In genomic region chr2:135929021-135929720, GRCm38 (mm10) we compare ENCODE assay signal across 18 mouse cellular contexts.
DNase-seq lines count a peak whose midpoint lies in the region; ATAC-seq and TF ChIP-seq lines count a peak whose summit lies in the region.
"Had no signal": no experiment of that assay in that cellular context is flagged by ENCODE, and none has a peak within 500 bp of the region (broad histone marks: within the 10 kb centered on the region; RNA-seq: fewer than 3 reads in every experiment).

No protein-coding gene starts in this region.

- 0 out of 2 replicates have a peak, but pooled peaks have one; percentile 17 for ATAC-seq in forebrain, embryonic 13.5 days
- no peak for ATAC-seq in lung, postnatal 0 days

- no peaks in the 10 kb centered on the region for H3K27me3 ChIP-seq in forebrain, embryonic 13.5 days
- no peaks in the 10 kb centered on the region for H3K27me3 ChIP-seq in forebrain, embryonic 10.5 days (ENCODE audit: poor library complexity, severe bottlenecking)
- H3K27me3 ChIP-seq in lung, postnatal 0 days (replicated peaks; ENCODE audit: insufficient read depth, low read length), result no peaks in the 10 kb centered on the region
- H3K27me3 ChIP-seq: CH12.LX; embryonic facial prominence, embryonic 13.5 days had no signal

- peaks cover 13% of the 10 kb centered on the region for H3K4me1 ChIP-seq in forebrain, embryonic 13.5 days
- H3K4me1 ChIP-seq in forebrain, embryonic 10.5 days, result peaks cover 17% of the 10 kb centered on the region
- H3K4me1 ChIP-seq in lung, postnatal 0 days (ENCODE audit: insufficient read depth, low read depth, low read length), result no peaks in the 10 kb centered on the region
- H3K4me1 ChIP-seq: embryonic facial prominence, embryonic 13.5 days had no signal

- no peak for DNase-seq in forebrain, embryonic 10.5 days (ENCODE audit: extremely low spot score, low spot score)
- peak; percentile 15 to 49 for DNase-seq in layer of hippocampus, postnatal 14 days (ENCODE audit: low spot score in 2 of 2)
- DNase-seq in layer of hippocampus, postnatal 25 days (ENCODE audit: extremely low spot score in 1 of 2, low spot score in 1 of 2), result no peak
- DNase-seq in cerebellum, adult 18-20 months, result peak; percentile 75 to 83
- peak; percentile 8 to 23 for DNase-seq in layer of hippocampus, postnatal 36 days
- no peak for DNase-seq in lung, postnatal 0 days (ENCODE audit: low spot score)
- DNase-seq in lung, postnatal 10 days, result no peak
- DNase-seq: gastrocnemius, postnatal 25 days; kidney, adult 8-10 months; kidney, postnatal 36 days; liver; lung, adult 2 months; midbrain, embryonic 14.5 days; right cerebral cortex, postnatal 25 days had no signal

- TF ChIP-seq EP300 in lung, postnatal 0 days (IDR thresholded peaks at IDR 0.05), result no peak

- H3K4me2 ChIP-seq in forebrain, embryonic 13.5 days, result no peak overlapping the region
- no peak overlapping the region for H3K4me2 ChIP-seq in lung, postnatal 0 days (replicated peaks; ENCODE audit: low read depth, low read length)
- H3K4me2 ChIP-seq: embryonic facial prominence, embryonic 13.5 days; heart, embryonic 11.5 days had no signal

- H3K4me3 ChIP-seq in forebrain, embryonic 13.5 days, result no peak overlapping the region
- no peak overlapping the region for H3K4me3 ChIP-seq in forebrain, embryonic 10.5 days
- no peak overlapping the region for H3K4me3 ChIP-seq in lung, postnatal 0 days (ENCODE audit: low read depth, low read length)
- H3K4me3 ChIP-seq: embryonic facial prominence, embryonic 13.5 days had no signal

- no peak for TF ChIP-seq CTCF in lung, postnatal 0 days (IDR thresholded peaks at IDR 0.05)

- H3K36me3 ChIP-seq in forebrain, embryonic 13.5 days (ENCODE audit: poor library complexity, severe bottlenecking), result peaks cover 3% of the 10 kb centered on the region; the same call in 1 of the 2 replicates
- peaks cover 14% of the 10 kb centered on the region for H3K36me3 ChIP-seq in forebrain, embryonic 10.5 days (replicated peaks)
- peaks cover 5% of the 10 kb centered on the region; the same call in 1 of the 2 replicates for H3K36me3 ChIP-seq in lung, postnatal 0 days (ENCODE audit: insufficient read depth, low read length)
- H3K36me3 ChIP-seq: embryonic facial prominence, embryonic 13.5 days had no signal

- 69% methylated on average over 9 of the region's 9 CpGs for WGBS in forebrain, embryonic 13.5 days
- WGBS in forebrain, embryonic 10.5 days, result 82% methylated on average over 9 of the region's 9 CpGs
- WGBS in lung, postnatal 0 days, result 73% methylated on average over 9 of the region's 9 CpGs

- H3K9me3 ChIP-seq in forebrain, embryonic 13.5 days (replicated peaks), result no peaks in the 10 kb centered on the region
- H3K9me3 ChIP-seq in forebrain, embryonic 10.5 days, result no peaks in the 10 kb centered on the region
- no peaks in the 10 kb centered on the region for H3K9me3 ChIP-seq in lung, postnatal 0 days (ENCODE audit: low read length)
- H3K9me3 ChIP-seq: embryonic facial prominence, embryonic 13.5 days had no signal

- H3K9ac ChIP-seq in forebrain, embryonic 13.5 days, result no peak overlapping the region
- H3K9ac ChIP-seq in lung, postnatal 0 days (replicated peaks; ENCODE audit: low read depth), result no peak overlapping the region
- H3K9ac ChIP-seq: embryonic facial prominence, embryonic 13.5 days had no signal

- H3K27ac ChIP-seq in forebrain, embryonic 13.5 days, result no peak overlapping the region
- no peak overlapping the region for H3K27ac ChIP-seq in forebrain, embryonic 10.5 days
- no peak overlapping the region for H3K27ac ChIP-seq in lung, postnatal 0 days (ENCODE audit: low read length)
- H3K27ac ChIP-seq: embryonic facial prominence, embryonic 13.5 days had no signal

Comparison
In these comparisons a context has a peak if more than half of its experiments do, and no peak if none do; other contexts are left out.
1. DNase-seq: peak in layer of hippocampus, postnatal 14 days (2 of 2), cerebellum, adult 18-20 months (2 of 2) and layer of hippocampus, postnatal 36 days (2 of 2); none in forebrain, embryonic 10.5 days (single experiment), layer of hippocampus, postnatal 25 days (0 of 2), lung, postnatal 0 days (single experiment) and lung, postnatal 10 days (single experiment).